Mouse (Mus musculus) lung, postnatal 0 days (tissue): Measurements from ENCODE around the gene Fam136a.

Experiments used
- CTCF ChIP-seq: IDR thresholded peaks from 2 replicates; pipeline ENCODE4 v1.5.1; 2016; ENCODE audit warnings: antibody characterized with exemption, mild to moderate bottlenecking
- EP300 ChIP-seq: IDR thresholded peaks from 2 replicates; pipeline ENCODE4 v1.6.1; 2016; ENCODE audit warnings: antibody characterized with exemption, mild to moderate bottlenecking, control low read depth

- no peak for TF ChIP-seq CTCF
- no peak for TF ChIP-seq EP300
These were observed 3.0 kb downstream of the Fam136a start for GRCm38 (mm10) chr6:86368479-86368878.
